Mouse (Mus musculus): ENCODE results near the gene Clpp.
A peak's percentile ranks its signal among the peaks of the same experiment; 100 is the strongest.

Clpp gene

GRCm38 (mm10) chr17:56986105-56986805 lies 3.9 kb upstream of the Clpp start:
- no peak for DNase-seq (ENCODE audit: low read depth, low spot score)

- no peak for DNase-seq (ENCODE audit: low read depth, low spot score)
These were observed 1.7 kb upstream of the Clpp start for GRCm38 (mm10) chr17:56988441-56988840.

GRCm38 (mm10) chr17:56988921-56989430 lies 1.1 kb upstream of the Clpp start:
- no peak for DNase-seq (ENCODE audit: low read depth, low spot score)

GRCm38 (mm10) chr17:56989467-56990114 lies 514 bp upstream of the Clpp start:
- peak; percentile 75 for DNase-seq (ENCODE audit: low read depth, low spot score)

- DNase-seq (ENCODE audit: low read depth, low spot score), result no peak
These were observed 861 bp downstream of the Clpp start for GRCm38 (mm10) chr17:56990966-56991365.

GRCm38 (mm10) chr17:56995046-56995445 lies 4.9 kb downstream of the Clpp start:
- DNase-seq (ENCODE audit: low read depth, low spot score), result no peak

GRCm38 (mm10) chr17:56996506-56996905 lies 6.4 kb downstream of the Clpp start:
- DNase-seq (ENCODE audit: low read depth, low spot score), result no peak

- DNase-seq (ENCODE audit: low read depth, low spot score), result peak; percentile 95
These were observed 7.0 kb downstream of the Clpp start, which contains the start of gene Alkbh7 for GRCm38 (mm10) chr17:56997029-56997667. Gene Alkbh7 (plus strand): TSS chr17:56997339.

GRCm38 (mm10) chr17:56999414-56999813 lies 9.3 kb downstream of the Clpp start:
- DNase-seq (ENCODE audit: low read depth, low spot score), result no peak

GRCm38 (mm10) chr17:56999968-57000609 lies 10.0 kb downstream of the Clpp start, which contains the start of gene Pspn:
Gene Pspn (minus strand): TSS chr17:57000018.
- no peak for DNase-seq (ENCODE audit: low read depth, low spot score)

GRCm38 (mm10) chr17:57001228-57001627 lies 11.1 kb downstream of the Clpp start:
- no peak for DNase-seq (ENCODE audit: low read depth, low spot score)

GRCm38 (mm10) chr17:57003994-57004393 lies 13.9 kb downstream of the Clpp start:
- DNase-seq (ENCODE audit: low read depth, low spot score), result no peak

- no peak for DNase-seq (ENCODE audit: low read depth, low spot score)
These were observed 17.2 kb downstream of the Clpp start for GRCm38 (mm10) chr17:57007137-57007905.

- no peak for DNase-seq (ENCODE audit: low read depth, low spot score)
These were observed 20.8 kb downstream of the Clpp start for GRCm38 (mm10) chr17:57010911-57011235.

- peak; percentile 99 for DNase-seq (ENCODE audit: low read depth, low spot score)
These were observed 21.4 kb downstream of the Clpp start, which contains the start of the genes Gtf2f1 and Gm17949 for GRCm38 (mm10) chr17:57011236-57012141. Gene Gtf2f1 (minus strand): TSS chr17:57011288. Gene Gm17949 (plus strand): TSS chr17:57011469.

- DNase-seq (ENCODE audit: low read depth, low spot score), result no peak
These were observed 22.2 kb downstream of the Clpp start for GRCm38 (mm10) chr17:57012245-57012795.

- no peak for DNase-seq (ENCODE audit: low read depth, low spot score)
These were observed 29.6 kb downstream of the Clpp start for GRCm38 (mm10) chr17:57019693-57020092.

- no peak for DNase-seq (ENCODE audit: low read depth, low spot score)
These were observed 30.9 kb downstream of the Clpp start for GRCm38 (mm10) chr17:57020960-57021359.

GRCm38 (mm10) chr17:57027471-57027870 lies 37.4 kb downstream of the Clpp start:
- DNase-seq (ENCODE audit: low read depth, low spot score), result no peak

- no peak for DNase-seq (ENCODE audit: low read depth, low spot score)
These were observed 39.6 kb downstream of the Clpp start for GRCm38 (mm10) chr17:57029691-57030090.
